Mouse (Mus musculus): Measurements from ENCODE around the gene Stt3b. TPM values are rescaled to one million over a fixed set of nuclear protein-coding genes. Genes with fewer than 3 reads are reported as not detected.

Gene Stt3b
- polyA plus RNA-seq, 1 experiment from 2014 or later = 106 TPM

GRCm38 (mm10) chr9:115259866-115260265 lies 50.4 kb downstream of the Stt3b start:
- H3K27ac ChIP-seq = no peak overlapping the region
- H3K9me3 ChIP-seq (replicated peaks) = no peaks in the 10 kb centered on the region
- peaks cover 27% of the 10 kb centered on the region for H3K4me1 ChIP-seq
- H3K4me3 ChIP-seq = no peak overlapping the region
- no peak overlapping the region for H3K4me2 ChIP-seq
- peaks cover 68% of the 10 kb centered on the region for H3K36me3 ChIP-seq
- H3K27me3 ChIP-seq (replicated peaks) = no peaks in the 10 kb centered on the region
- no peak overlapping the region for H3K9ac ChIP-seq
- no peak for ATAC-seq
- 84% methylated on average over 4 of the region's 4 CpGs for WGBS (ENCODE audit: insufficient replicate concordance)

DNA sequence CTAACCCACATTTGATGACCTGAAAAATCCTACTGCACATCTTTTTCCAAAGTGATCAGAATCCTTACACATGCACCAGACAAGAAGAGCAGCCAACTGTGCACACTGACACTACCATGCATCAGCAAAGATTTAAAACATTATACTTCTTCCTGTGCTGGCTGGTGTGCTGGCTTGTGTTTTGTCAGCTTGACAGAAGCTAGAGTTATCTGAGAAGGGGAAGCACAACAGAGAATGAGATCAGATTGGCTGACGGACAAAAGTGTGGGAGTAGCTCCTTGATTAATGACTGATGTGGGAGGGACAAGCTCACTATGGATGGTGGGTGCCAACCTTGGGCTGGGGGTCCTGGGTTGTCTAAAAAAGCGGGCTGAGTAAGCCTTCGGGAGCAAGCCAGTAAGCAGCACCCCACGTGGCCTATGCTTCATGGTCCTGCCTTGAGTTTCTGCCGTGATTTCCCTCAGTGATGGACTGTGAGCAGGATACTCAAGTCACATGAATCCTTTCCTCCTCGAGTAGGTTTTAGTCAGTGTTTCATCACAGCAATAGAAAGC lies 52.4 kb downstream of the Stt3b start:
- Histone ChIP-seq H3K36me3 (peaks cover 71% of the 10 kb centered on the region), H3K9ac (no peak overlapping the region), H3K4me1 (peaks cover 27% of the 10 kb centered on the region), H3K4me2 (no peak overlapping the region), H3K9me3 (replicated peaks) (no peaks in the 10 kb centered on the region), H3K4me3 (no peak overlapping the region), H3K27ac (no peak overlapping the region), H3K27me3 (replicated peaks) (no peaks in the 10 kb centered on the region)
- WGBS (ENCODE audit: insufficient replicate concordance) = 77% methylated on average over 6 of the region's 6 CpGs
- ATAC-seq = no peak

DNA sequence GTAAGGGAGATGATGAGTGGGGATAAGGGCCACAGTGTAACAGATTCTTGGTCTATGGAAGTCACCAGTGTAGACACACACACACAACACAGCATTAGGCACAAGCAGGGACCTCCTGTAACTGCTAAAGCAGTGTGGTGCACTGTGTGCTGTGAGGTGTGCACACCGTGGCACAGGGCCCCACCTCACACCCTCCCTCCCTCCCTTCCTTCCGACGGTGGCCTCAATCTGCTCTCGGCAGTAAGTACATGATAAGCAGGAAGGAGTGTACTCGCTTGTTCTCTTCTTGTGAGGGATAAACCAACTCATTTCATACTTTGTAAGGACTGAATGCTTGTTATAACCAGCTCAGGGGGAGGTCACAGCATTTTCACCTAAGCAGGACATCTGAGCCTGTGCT lies 61.1 kb downstream of the Stt3b start:
- H3K4me3 ChIP-seq = no peak overlapping the region
- no peaks in the 10 kb centered on the region for H3K27me3 ChIP-seq (replicated peaks)
- peaks cover 94% of the 10 kb centered on the region for H3K36me3 ChIP-seq
- no peak overlapping the region for H3K9ac ChIP-seq
- 16% methylated on average over 5 of the region's 5 CpGs for WGBS (ENCODE audit: insufficient replicate concordance)
- ATAC-seq = peak; percentile 86
- peaks cover 19% of the 10 kb centered on the region for H3K4me1 ChIP-seq
- no peaks in the 10 kb centered on the region for H3K9me3 ChIP-seq (replicated peaks)
- H3K27ac ChIP-seq = no peak overlapping the region
- H3K4me2 ChIP-seq = peak overlapping the region; percentile 21

DNA sequence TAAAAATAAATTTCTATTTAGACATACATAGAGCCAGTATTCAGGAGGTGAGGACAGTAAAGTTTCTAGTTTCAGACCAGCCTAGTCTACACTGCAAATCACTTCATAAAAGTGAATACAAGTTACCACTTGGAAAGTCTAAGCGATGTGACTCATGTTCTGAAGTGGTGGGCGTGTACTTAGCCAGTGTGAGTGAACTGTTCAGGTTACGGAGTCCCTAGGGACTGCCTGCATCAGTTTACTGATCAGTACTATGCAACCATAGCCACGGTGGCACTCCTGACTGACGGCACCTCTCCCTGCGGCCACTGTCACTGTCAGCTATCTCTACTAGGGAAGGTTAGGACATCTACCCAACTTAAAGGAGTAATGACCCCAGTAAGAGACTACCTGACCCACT lies 65.1 kb downstream of the Stt3b start:
- no peak overlapping the region for H3K4me3 ChIP-seq
- no peaks in the 10 kb centered on the region for H3K27me3 ChIP-seq (replicated peaks)
- H3K9me3 ChIP-seq (replicated peaks) = no peaks in the 10 kb centered on the region
- no peak overlapping the region for H3K9ac ChIP-seq
- peaks cover 12% of the 10 kb centered on the region for H3K4me1 ChIP-seq
- no peak overlapping the region for H3K4me2 ChIP-seq
- H3K36me3 ChIP-seq = peaks cover 99% of the 10 kb centered on the region
- 86% methylated on average over 6 of the region's 6 CpGs for WGBS (ENCODE audit: insufficient replicate concordance)
- ATAC-seq = no peak
- H3K27ac ChIP-seq = no peak overlapping the region

DNA sequence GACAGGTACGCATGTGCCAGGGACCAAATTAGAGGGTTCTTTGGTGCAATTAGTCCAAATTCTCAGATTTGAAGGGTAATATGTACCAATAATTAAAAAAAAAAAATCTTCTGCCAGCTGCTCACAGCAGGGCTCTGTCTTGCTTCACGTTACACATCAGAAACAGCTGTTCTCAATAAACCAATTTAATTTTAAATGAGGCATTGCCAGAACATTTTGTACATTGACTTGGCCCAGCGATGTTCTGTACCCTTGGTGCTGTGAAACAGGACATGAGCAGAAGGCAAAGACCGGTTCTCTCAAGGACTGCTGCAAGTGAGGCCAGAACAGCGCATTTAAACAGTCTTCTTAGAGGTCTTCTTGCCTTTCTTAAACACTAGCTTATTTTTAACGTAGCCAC lies 66.6 kb downstream of the Stt3b start:
- Histone ChIP-seq H3K27me3 (replicated peaks) (no peaks in the 10 kb centered on the region), H3K27ac (no peak overlapping the region), H3K4me2 (no peak overlapping the region), H3K4me1 (no peaks in the 10 kb centered on the region), H3K4me3 (no peak overlapping the region), H3K36me3 (peaks cover 99% of the 10 kb centered on the region), H3K9me3 (replicated peaks) (no peaks in the 10 kb centered on the region), H3K9ac (no peak overlapping the region)
- no peak for ATAC-seq
- 87% methylated on average over 6 of the region's 6 CpGs for WGBS (ENCODE audit: insufficient replicate concordance)

GRCm38 (mm10) chr9:115239861-115240260 lies 70.4 kb downstream of the Stt3b start:
- Histone ChIP-seq H3K4me2 (no peak overlapping the region), H3K9me3 (replicated peaks) (no peaks in the 10 kb centered on the region), H3K4me1 (no peaks in the 10 kb centered on the region), H3K9ac (no peak overlapping the region), H3K4me3 (no peak overlapping the region), H3K27ac (no peak overlapping the region), H3K36me3 (peaks cover 61% of the 10 kb centered on the region), H3K27me3 (replicated peaks) (no peaks in the 10 kb centered on the region)
- no peak for ATAC-seq
- WGBS (ENCODE audit: insufficient replicate concordance) = 93% methylated on average over 5 of the region's 5 CpGs

DNA sequence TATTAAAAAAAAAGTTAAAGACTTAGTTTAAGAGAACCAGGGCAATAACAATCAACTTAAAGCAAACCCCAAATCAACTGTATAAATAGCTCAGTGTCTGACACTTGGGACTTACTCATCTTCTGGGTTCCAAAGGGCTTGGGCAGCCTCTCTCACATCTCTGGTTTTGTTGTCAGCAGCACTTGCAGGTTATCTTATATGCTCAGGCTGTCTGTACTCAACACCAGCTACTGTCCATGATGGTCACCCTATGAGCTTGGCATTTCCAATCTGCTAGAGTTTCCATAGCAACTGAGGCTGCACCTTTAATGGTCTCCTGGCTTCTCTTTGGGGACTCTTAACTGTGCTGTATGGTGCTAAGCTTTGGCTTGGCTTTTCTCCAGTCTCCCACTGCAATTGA lies 72.3 kb downstream of the Stt3b start:
- H3K27me3 ChIP-seq (replicated peaks) = no peaks in the 10 kb centered on the region
- peak; percentile 29; the same call in 1 of the 2 replicates for ATAC-seq
- H3K4me1 ChIP-seq = no peaks in the 10 kb centered on the region
- peaks cover 42% of the 10 kb centered on the region for H3K36me3 ChIP-seq
- no peak overlapping the region for H3K4me3 ChIP-seq
- no peak overlapping the region for H3K4me2 ChIP-seq
- no peaks in the 10 kb centered on the region for H3K9me3 ChIP-seq (replicated peaks)
- no peak overlapping the region for H3K9ac ChIP-seq
- no peak overlapping the region for H3K27ac ChIP-seq

GRCm38 (mm10) chr9:115236352-115236841 lies 73.8 kb downstream of the Stt3b start:
- peaks cover 26% of the 10 kb centered on the region for H3K36me3 ChIP-seq
- no peaks in the 10 kb centered on the region for H3K27me3 ChIP-seq (replicated peaks)
- H3K27ac ChIP-seq = no peak overlapping the region
- 82% methylated on average over 8 of the region's 8 CpGs for WGBS (ENCODE audit: insufficient replicate concordance)
- H3K4me1 ChIP-seq = no peaks in the 10 kb centered on the region
- H3K9me3 ChIP-seq (replicated peaks) = no peaks in the 10 kb centered on the region
- no peak overlapping the region for H3K4me3 ChIP-seq
- H3K9ac ChIP-seq = no peak overlapping the region
- H3K4me2 ChIP-seq = no peak overlapping the region
- ATAC-seq = no peak

DNA sequence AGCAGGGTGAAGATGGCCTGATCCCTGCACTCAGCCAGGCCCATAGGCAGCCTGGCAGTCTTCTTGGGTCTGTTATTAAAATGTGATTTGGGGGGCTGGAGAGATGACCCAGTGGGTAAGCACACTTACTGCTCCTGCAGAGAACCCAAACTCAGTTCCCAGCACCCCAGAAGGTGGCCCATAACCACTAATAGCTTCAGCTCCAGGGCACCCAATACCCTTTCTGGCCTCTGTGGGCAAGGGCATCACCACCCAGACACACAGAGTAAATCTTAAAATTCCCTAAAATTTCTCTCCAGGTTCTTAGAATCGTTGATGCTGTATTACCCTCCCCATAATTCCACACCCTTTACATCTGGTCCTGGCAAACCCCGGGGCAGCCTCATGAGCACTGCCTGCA lies 75.7 kb downstream of the Stt3b start:
- Histone ChIP-seq H3K9me3 (replicated peaks) (no peaks in the 10 kb centered on the region), H3K27ac (no peak overlapping the region), H3K36me3 (peaks cover 8% of the 10 kb centered on the region; the same call in 1 of the 2 replicates), H3K4me1 (peaks cover 5% of the 10 kb centered on the region; the same call in 1 of the 2 replicates), H3K4me3 (no peak overlapping the region), H3K4me2 (no peak overlapping the region), H3K9ac (no peak overlapping the region), H3K27me3 (replicated peaks) (no peaks in the 10 kb centered on the region)
- WGBS (ENCODE audit: insufficient replicate concordance) = 81% methylated on average over 2 of the region's 2 CpGs
- ATAC-seq = no peak

DNA sequence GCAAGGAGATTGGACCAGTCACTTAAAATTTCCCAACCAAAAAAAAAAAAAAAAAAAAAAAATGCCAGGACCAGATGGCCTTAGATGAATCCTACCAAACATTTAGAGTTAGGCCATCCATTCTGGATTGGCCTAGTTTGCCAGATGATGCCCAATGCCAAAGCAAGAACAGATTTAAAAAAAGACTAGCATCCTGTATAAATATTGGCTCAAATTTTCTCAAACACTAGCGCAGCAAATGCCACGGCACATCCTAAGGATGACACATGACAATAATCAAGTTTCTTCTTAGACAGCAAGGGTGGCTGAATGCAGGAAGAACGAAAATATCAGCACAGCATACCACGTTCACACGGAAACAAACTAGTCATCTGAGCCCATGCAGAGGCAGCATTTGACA lies 76.5 kb downstream of the Stt3b start:
- no peak for ATAC-seq
- no peak overlapping the region for H3K4me3 ChIP-seq
- H3K4me2 ChIP-seq = no peak overlapping the region
- no peaks in the 10 kb centered on the region for H3K27me3 ChIP-seq (replicated peaks)
- no peaks in the 10 kb centered on the region for H3K9me3 ChIP-seq (replicated peaks)
- peaks cover under 1% of the 10 kb centered on the region; the same call in 1 of the 2 replicates for H3K36me3 ChIP-seq
- H3K4me1 ChIP-seq = peaks cover 11% of the 10 kb centered on the region
- no peak overlapping the region for H3K9ac ChIP-seq
- WGBS (ENCODE audit: insufficient replicate concordance) = 71% methylated on average over 5 of the region's 5 CpGs
- H3K27ac ChIP-seq = no peak overlapping the region

- no peaks in the 10 kb centered on the region for H3K9me3 ChIP-seq (replicated peaks)
- no peak overlapping the region for H3K27ac ChIP-seq
- ATAC-seq = no peak
- 72% methylated on average over 3 of the region's 3 CpGs for WGBS (ENCODE audit: insufficient replicate concordance)
- no peaks in the 10 kb centered on the region for H3K27me3 ChIP-seq (replicated peaks)
- peaks cover 11% of the 10 kb centered on the region for H3K4me1 ChIP-seq
- H3K4me3 ChIP-seq = no peak overlapping the region
- H3K9ac ChIP-seq = no peak overlapping the region
- H3K36me3 ChIP-seq = no peaks in the 10 kb centered on the region
- H3K4me2 ChIP-seq = no peak overlapping the region
These were observed 78.7 kb downstream of the Stt3b start for GRCm38 (mm10) chr9:115231476-115231875.

DNA sequence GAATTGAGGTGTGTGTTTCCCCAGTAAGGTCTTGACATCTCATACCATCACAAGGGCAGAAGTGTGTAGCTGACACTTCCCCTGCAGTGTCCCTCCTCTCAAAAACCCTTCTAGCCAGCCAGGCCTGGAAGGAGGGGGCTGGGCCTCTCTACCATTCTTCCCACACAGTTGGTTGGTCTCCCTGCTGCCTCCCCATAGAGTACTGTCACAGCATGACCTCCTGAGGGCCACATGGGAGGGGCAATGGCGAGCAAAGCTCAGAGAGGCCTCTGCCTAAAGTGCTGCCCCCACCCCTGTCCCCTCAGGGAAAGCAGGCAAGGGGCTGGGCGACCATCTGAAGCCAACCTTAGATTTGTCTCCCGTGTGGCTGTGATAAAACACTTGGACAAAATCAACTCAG lies 80.1 kb downstream of the Stt3b start:
- H3K9me3 ChIP-seq (replicated peaks) = no peaks in the 10 kb centered on the region
- no peaks in the 10 kb centered on the region for H3K36me3 ChIP-seq
- no peak overlapping the region for H3K27ac ChIP-seq
- H3K27me3 ChIP-seq (replicated peaks) = no peaks in the 10 kb centered on the region
- ATAC-seq = 0 out of 2 replicates have a peak, but pooled peaks have one; percentile 21
- H3K4me1 ChIP-seq = peaks cover 11% of the 10 kb centered on the region
- H3K4me2 ChIP-seq = no peak overlapping the region
- no peak overlapping the region for H3K4me3 ChIP-seq
- 34% methylated on average over 3 of the region's 3 CpGs for WGBS (ENCODE audit: insufficient replicate concordance)
- no peak overlapping the region for H3K9ac ChIP-seq

GRCm38 (mm10) chr9:115229676-115230075 lies 80.5 kb downstream of the Stt3b start:
- no peak for ATAC-seq
- Histone ChIP-seq H3K4me2 (no peak overlapping the region), H3K4me1 (peaks cover 11% of the 10 kb centered on the region), H3K4me3 (no peak overlapping the region), H3K9ac (no peak overlapping the region), H3K27ac (no peak overlapping the region), H3K36me3 (no peaks in the 10 kb centered on the region), H3K9me3 (replicated peaks) (no peaks in the 10 kb centered on the region), H3K27me3 (replicated peaks) (no peaks in the 10 kb centered on the region)
- 78% methylated on average over 10 of the region's 10 CpGs for WGBS (ENCODE audit: insufficient replicate concordance)

All from liver, embryonic 12.5 days (tissue).